Mouse (Mus musculus): Measurements from ENCODE around the gene Orai3. TPM values are rescaled to one million over a fixed set of nuclear protein-coding genes. Genes with fewer than 3 reads are reported as not detected.
A peak's percentile ranks its signal among the peaks of the same experiment; 100 is the strongest.
"Not testable (repeated sequence)": the region's sequence is repeated elsewhere in the genome, so short reads cannot be mapped to it uniquely, and the experiment has no call there.

The Orai3 gene
- polyA plus RNA-seq, 1 experiment = 23.8 TPM

GRCm38 (mm10) chr7:127772557-127772956, 2.9 kb downstream of the Orai3 start:
- whole genome bisulfite sequencing = 95% methylated on average over 1 of the region's 1 CpGs
- Histone ChIP-seq H3K27me3 (ENCODE audit: control insufficient read depth, insufficient read depth, low read length) (no peaks in the 10 kb centered on the region), H3K4me3 (ENCODE audit: control insufficient read depth, insufficient read depth, low read length) (no peak overlapping the region), H3K27ac (ENCODE audit: control insufficient read depth, insufficient read depth, low read length) (no peak overlapping the region), H3K4me1 (replicated peaks; ENCODE audit: control insufficient read depth, insufficient read depth, low read length) (peaks cover 29% of the 10 kb centered on the region), H3K36me3 (ENCODE audit: control insufficient read depth, insufficient read depth, low read length) (no peaks in the 10 kb centered on the region)
- TF ChIP-seq POLR2A (IDR thresholded peaks at IDR 0.05; ENCODE audit: control insufficient read depth, extremely low read depth, insufficient read depth, low read length, poor library complexity) (no peak), CTCF (IDR thresholded peaks at IDR 0.05; ENCODE audit: borderline replicate concordance, control insufficient read depth, extremely low read depth, insufficient read depth, low read length, poor library complexity) (no peak)
- DNase-seq = no peak

DNA sequence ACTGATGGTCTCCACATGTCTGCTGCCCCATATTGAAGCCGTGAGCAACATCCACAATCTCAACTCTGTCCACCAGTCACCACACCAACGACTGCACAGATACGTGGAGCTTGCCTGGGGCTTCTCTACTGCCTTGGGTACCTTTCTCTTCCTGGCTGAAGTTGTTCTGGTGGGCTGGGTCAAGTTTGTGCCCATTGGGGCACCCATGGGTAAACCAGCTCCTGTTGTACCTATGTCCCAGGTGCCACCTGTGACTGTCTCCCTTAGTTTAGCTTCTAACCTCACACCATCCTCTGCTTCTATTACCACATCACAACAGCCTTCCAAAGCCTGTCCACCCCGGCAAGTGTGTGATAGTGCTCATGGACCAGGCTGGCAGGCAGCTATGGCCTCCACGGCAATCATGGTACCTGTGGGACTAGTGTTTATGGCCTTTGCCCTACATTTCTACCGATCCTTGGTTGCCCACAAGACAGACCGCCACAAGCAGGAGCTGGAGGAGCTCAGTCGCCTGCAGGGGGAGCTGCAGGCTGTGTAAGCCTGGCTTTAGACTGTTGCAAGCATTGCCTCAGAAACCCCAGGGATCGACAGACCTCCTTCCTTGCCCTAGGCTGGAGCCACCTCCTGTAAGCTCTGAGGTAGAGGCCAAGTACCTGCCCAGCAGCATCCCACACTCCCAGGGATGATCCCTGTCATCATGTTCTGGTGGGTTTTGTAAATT, 4.2 kb downstream of the Orai3 start:
- peak; percentile 70 for DNase-seq
- Histone ChIP-seq H3K36me3 (ENCODE audit: control insufficient read depth, insufficient read depth, low read length) (no peaks in the 10 kb centered on the region), H3K27me3 (ENCODE audit: control insufficient read depth, insufficient read depth, low read length) (no peaks in the 10 kb centered on the region), H3K4me3 (ENCODE audit: control insufficient read depth, insufficient read depth, low read length) (no peak overlapping the region), H3K4me1 (replicated peaks; ENCODE audit: control insufficient read depth, insufficient read depth, low read length) (peaks cover 30% of the 10 kb centered on the region), H3K27ac (ENCODE audit: control insufficient read depth, insufficient read depth, low read length) (no peak overlapping the region)
- TF ChIP-seq CTCF (IDR thresholded peaks at IDR 0.05; ENCODE audit: borderline replicate concordance, control insufficient read depth, extremely low read depth, insufficient read depth, low read length, poor library complexity) = peak; percentile 95
- no peak for TF ChIP-seq POLR2A (IDR thresholded peaks at IDR 0.05; ENCODE audit: control insufficient read depth, extremely low read depth, insufficient read depth, low read length, poor library complexity)
- WGBS = 36% methylated on average over 9 of the region's 9 CpGs

DNA sequence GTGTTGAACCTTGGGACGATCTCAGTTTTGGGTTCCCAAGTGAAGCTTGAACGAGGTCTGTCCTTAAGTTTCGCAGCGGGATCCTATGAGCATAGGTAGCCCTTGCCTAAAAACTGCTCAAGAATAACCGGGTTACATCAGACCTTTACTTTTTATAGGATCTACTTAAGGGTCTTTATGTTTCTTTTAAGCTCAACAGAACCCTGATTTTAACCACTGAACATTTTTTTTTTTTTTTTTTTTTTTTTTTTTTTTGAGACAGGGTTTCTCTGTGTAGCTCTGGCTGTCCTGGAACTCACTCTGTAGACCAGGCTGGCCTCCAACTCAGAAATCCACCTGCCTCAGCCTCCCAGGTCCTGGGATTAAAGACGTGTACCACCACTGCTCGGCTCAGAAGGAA, 6.2 kb downstream of the Orai3 start:
- H3K27me3 ChIP-seq (ENCODE audit: control insufficient read depth, insufficient read depth, low read length); DNase-seq; H3K27ac ChIP-seq (ENCODE audit: control insufficient read depth, insufficient read depth, low read length); H3K36me3 ChIP-seq (ENCODE audit: control insufficient read depth, insufficient read depth, low read length); H3K4me3 ChIP-seq (ENCODE audit: control insufficient read depth, insufficient read depth, low read length): not testable (repeated sequence)
- peaks cover 11% of the 10 kb centered on the region for H3K4me1 ChIP-seq (replicated peaks; ENCODE audit: control insufficient read depth, insufficient read depth, low read length)
- WGBS = 71% methylated on average over 7 of the region's 7 CpGs

GRCm38 (mm10) chr7:127776426-127776825, 6.8 kb downstream of the Orai3 start, which contains the start of gene Setd1a:
Setd1a (plus strand) TSS chr7:127776670.
- peak; percentile 82 for DNase-seq
- Histone ChIP-seq H3K4me3 (ENCODE audit: control insufficient read depth, insufficient read depth, low read length) (peak within 1 kb of the TSS; percentile 70), H3K27me3 (ENCODE audit: control insufficient read depth, insufficient read depth, low read length) (no peaks in the 10 kb centered on the region), H3K36me3 (ENCODE audit: control insufficient read depth, insufficient read depth, low read length) (peaks cover 14% of the 10 kb centered on the region), H3K27ac (ENCODE audit: control insufficient read depth, insufficient read depth, low read length) (peak within 1 kb of the TSS; percentile 75), H3K4me1 (replicated peaks; ENCODE audit: control insufficient read depth, insufficient read depth, low read length) (peaks cover 7% of the 10 kb centered on the region)
- TF ChIP-seq POLR2A (IDR thresholded peaks at IDR 0.05; ENCODE audit: control insufficient read depth, extremely low read depth, insufficient read depth, low read length, poor library complexity) = no peak
- WGBS = under 1% methylated on average over 23 of the region's 23 CpGs

- Histone ChIP-seq H3K36me3 (ENCODE audit: control insufficient read depth, insufficient read depth, low read length) (peaks cover 20% of the 10 kb centered on the region), H3K4me1 (replicated peaks; ENCODE audit: control insufficient read depth, insufficient read depth, low read length) (peaks cover 5% of the 10 kb centered on the region), H3K27me3 (ENCODE audit: control insufficient read depth, insufficient read depth, low read length) (no peaks in the 10 kb centered on the region), H3K4me3 (ENCODE audit: control insufficient read depth, insufficient read depth, low read length) (peak overlapping the region; percentile 70), H3K27ac (ENCODE audit: control insufficient read depth, insufficient read depth, low read length) (peak overlapping the region; percentile 75)
- DNase-seq = peak; percentile 93
- no peak for TF ChIP-seq CTCF (IDR thresholded peaks at IDR 0.05; ENCODE audit: borderline replicate concordance, control insufficient read depth, extremely low read depth, insufficient read depth, low read length, poor library complexity)
- TF ChIP-seq POLR2A (IDR thresholded peaks at IDR 0.05; ENCODE audit: control insufficient read depth, extremely low read depth, insufficient read depth, low read length, poor library complexity) = peak; percentile 49; the same call in 1 of the 2 replicates
- WGBS = under 1% methylated on average over 70 of the region's 70 CpGs
Observed at GRCm38 (mm10) chr7:127776878-127777473, 7.4 kb downstream of the Orai3 start.

DNA sequence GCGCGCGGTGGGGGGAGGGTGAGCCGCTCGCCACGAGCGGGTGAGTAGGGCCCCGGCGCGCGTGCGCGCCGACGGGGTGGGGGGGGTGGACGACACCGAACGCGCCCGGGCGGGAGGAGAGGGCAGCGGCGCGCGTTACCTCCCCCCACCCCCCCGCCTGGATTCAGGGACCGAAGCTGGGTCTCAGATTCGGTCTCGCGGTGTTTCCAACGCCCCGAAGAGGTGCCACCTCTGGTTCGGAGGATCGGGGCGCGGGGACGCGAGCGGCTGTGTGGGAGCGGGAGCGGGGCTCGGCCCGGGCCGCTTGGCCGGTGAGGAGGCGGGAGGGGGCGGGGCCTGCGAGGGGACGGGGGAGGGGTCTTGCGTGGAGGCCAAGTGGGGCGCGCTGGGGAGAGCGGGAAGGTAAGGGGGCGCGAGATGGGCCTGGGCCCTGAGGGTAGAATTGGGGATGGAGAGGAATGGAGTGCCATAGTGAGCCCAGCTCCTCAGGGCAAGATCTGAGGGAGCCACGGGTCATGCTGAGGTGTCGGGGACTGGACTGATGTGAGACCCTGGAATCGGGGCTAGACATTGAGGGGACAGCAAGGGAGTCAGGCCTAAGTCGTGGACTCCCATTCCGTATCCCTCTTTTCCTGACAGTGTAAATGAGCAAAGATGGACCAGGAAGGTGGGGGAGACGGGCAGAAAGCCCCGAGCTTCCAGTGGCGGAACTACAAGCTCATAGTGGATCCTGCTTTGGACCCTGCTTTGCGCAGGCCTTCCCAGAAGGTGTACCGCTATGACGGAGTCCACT, 8.1 kb downstream of the Orai3 start:
- no peaks in the 10 kb centered on the region for H3K27me3 ChIP-seq (ENCODE audit: control insufficient read depth, insufficient read depth, low read length)
- DNase-seq = peak; percentile 54
- 3% methylated on average over 66 of the region's 66 CpGs for WGBS
- peak overlapping the region; percentile 70 for H3K4me3 ChIP-seq (ENCODE audit: control insufficient read depth, insufficient read depth, low read length)
- H3K4me1 ChIP-seq (replicated peaks; ENCODE audit: control insufficient read depth, insufficient read depth, low read length) = peaks cover 5% of the 10 kb centered on the region
- H3K27ac ChIP-seq (ENCODE audit: control insufficient read depth, insufficient read depth, low read length) = no peak overlapping the region
- peaks cover 27% of the 10 kb centered on the region for H3K36me3 ChIP-seq (ENCODE audit: control insufficient read depth, insufficient read depth, low read length)
- TF ChIP-seq CTCF (IDR thresholded peaks at IDR 0.05; ENCODE audit: borderline replicate concordance, control insufficient read depth, extremely low read depth, insufficient read depth, low read length, poor library complexity) = no peak
- TF ChIP-seq POLR2A (IDR thresholded peaks at IDR 0.05; ENCODE audit: control insufficient read depth, extremely low read depth, insufficient read depth, low read length, poor library complexity) = no peak
